16 mouse cellular contexts compared by ENCODE assay signal in genomic region chr2:101620899-101621298, GRCm38 (mm10). TPM values are rescaled to one million over a fixed set of nuclear protein-coding genes. Genes with fewer than 3 reads are reported as not detected.
"Had no signal": no experiment of that assay in that cellular context is flagged by ENCODE, and none has a peak within 500 bp of the region (broad histone marks: within the 10 kb centered on the region; RNA-seq: fewer than 3 reads in every experiment).

No protein-coding gene starts in this region.

- H3K4me2 ChIP-seq: limb, embryonic 15.5 days; liver, embryonic 13.5 days; midbrain, embryonic 12.5 days had no signal

- H3K4me3 ChIP-seq: limb, embryonic 15.5 days; liver, embryonic 13.5 days; midbrain, embryonic 12.5 days had no signal

- H3K27me3 ChIP-seq: limb, embryonic 15.5 days; liver, embryonic 13.5 days; midbrain, embryonic 12.5 days had no signal

- H3K4me1 ChIP-seq: limb, embryonic 15.5 days; liver, embryonic 13.5 days had no signal

- DNase-seq: kidney, adult 9 months; kidney, postnatal 36 days; layer of hippocampus, adult 9-11 months; layer of hippocampus, postnatal 36 days; liver, embryonic 13.5 days; liver, postnatal 0 days; right cerebral cortex, postnatal 25 days had no signal

- H3K9me3 ChIP-seq: limb, embryonic 15.5 days; liver, embryonic 13.5 days; midbrain, embryonic 12.5 days had no signal

- ATAC-seq: intestine, postnatal 0 days; liver, postnatal 0 days; midbrain, embryonic 16.5 days had no signal

- H3K9ac ChIP-seq: limb, embryonic 15.5 days; liver, embryonic 13.5 days; liver, postnatal 0 days; midbrain, embryonic 12.5 days had no signal

- H3K36me3 ChIP-seq: limb, embryonic 15.5 days; liver, embryonic 13.5 days; midbrain, embryonic 12.5 days had no signal

- H3K27ac ChIP-seq: kidney, postnatal 0 days; limb, embryonic 15.5 days; liver, embryonic 13.5 days; midbrain, embryonic 12.5 days had no signal

RNA-seq across cellular contexts. Expression of gene Rag2, which starts 3.6 kb away (rescaled TPM):
- polyA plus RNA-seq: intestine, postnatal 0 days; kidney, postnatal 0 days; limb, embryonic 11.5 days; limb, embryonic 15.5 days; midbrain, embryonic 12.5 days; neural tube, embryonic 14.5 days; small intestine, adult 2 months had no signal

RNA-seq across cellular contexts. Expression of gene Rag1, which starts 28.4 kb away (rescaled TPM):
- polyA plus RNA-seq: intestine, postnatal 0 days; small intestine, adult 2 months; urinary bladder, adult 2 months had no signal
